Mouse (Mus musculus) thymus, adult 2 months (tissue): ENCODE measurements around the gene Pde4d.

ENCODE experiments used
- CTCF ChIP-seq: fragments of 200-500 bp; IDR thresholded peaks from 2 replicates; pipeline ENCODE4 v1.5.1; 2012; ENCODE audit warnings: mild to moderate bottlenecking, control low read depth, low read length, moderate library complexity, borderline replicate concordance; ENCODE audit not compliant: control insufficient read depth, poor library complexity, insufficient read depth; ENCODE audit errors: extremely low read depth
- POLR2A ChIP-seq: fragments of 200-500 bp; IDR thresholded peaks from 2 replicates; pipeline ENCODE4 v1.6.1; 2012; ENCODE audit warnings: mild to moderate bottlenecking, low read length, control low read depth, moderate library complexity; ENCODE audit not compliant: control insufficient read depth, poor library complexity, insufficient read depth; ENCODE audit errors: extremely low read depth

DNA sequence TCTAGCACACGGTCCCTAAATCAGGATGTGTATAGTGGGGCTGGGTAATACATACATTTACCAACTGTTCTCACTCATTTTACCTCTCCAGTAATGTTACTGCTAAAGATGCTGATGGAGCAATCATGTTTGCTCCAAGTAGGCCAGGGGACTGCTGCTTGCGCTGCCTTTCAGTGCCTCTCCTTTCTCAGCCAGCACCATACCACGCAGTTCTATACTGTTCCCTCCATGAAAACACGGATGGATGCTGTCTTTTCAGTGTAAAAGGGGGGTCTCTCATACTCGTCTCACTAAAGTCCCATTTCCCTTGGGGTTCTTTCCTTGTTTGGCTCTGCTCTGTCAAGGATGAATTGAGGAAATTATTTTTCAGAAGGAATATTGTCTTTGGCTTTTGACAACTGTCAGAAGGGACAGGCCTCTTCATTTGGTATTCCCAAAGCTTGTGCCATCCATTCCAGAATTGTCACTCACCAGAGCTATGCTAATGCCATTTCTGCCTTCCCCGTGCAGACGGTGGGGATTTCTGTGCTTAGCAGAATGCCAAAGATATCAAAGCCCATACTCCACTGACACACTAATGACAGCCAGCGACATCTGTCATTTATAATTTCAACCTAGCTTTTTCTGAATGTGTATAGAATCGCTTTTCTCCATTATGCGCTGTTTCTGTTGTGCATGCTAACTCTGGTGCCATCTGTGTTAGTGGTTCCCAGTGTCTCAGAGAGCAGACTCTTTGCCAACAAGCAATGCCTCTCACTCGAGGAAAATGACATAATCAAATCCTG lies 1099.2 kb downstream of the Pde4d start:
- TF ChIP-seq CTCF: no peak
- TF ChIP-seq POLR2A: no peak
